Mouse (Mus musculus) neural tube, embryonic 15.5 days (tissue): ENCODE measurements at regions not wholly inside any gene's neighbourhood (a gene's known extent, or its start where the extent isn't known, plus 50 kb on each side); places are given as distances from the start of the nearest gene placed in this dataset.
A peak's percentile ranks its signal among the peaks of the same experiment; 100 is the strongest.

ENCODE experiments used
- ATAC-seq: fragments of 200-750 bp; cut with Nextera tagmentation; 2 replicates; pipeline ENCODE4 v1.8.0; 2017; ENCODE audit warnings: mild to moderate bottlenecking, moderate TSS enrichment, moderate library complexity; ENCODE audit not compliant: low FRiP score
- H3K27ac ChIP-seq: fragments of 300-500 bp; sonication (generic); replicated peaks from 2 replicates; pipeline ENCODE4 v1.5.1; 2015; ENCODE audit warnings: mild to moderate bottlenecking, inconsistent platforms
- H3K27me3 ChIP-seq: fragments of 300-500 bp; sonication (generic); replicated peaks from 2 replicates; pipeline ENCODE4 v1.6.1; 2015; ENCODE audit warnings: inconsistent platforms
- H3K36me3 ChIP-seq: fragments of 300-500 bp; sonication (generic); 2 replicates; pipeline ENCODE4 v1.6.1; 2015; ENCODE audit warnings: inconsistent platforms
- H3K4me1 ChIP-seq: fragments of 300-500 bp; sonication (generic); 2 replicates; pipeline ENCODE4 v1.6.1; 2015; ENCODE audit warnings: inconsistent platforms
- H3K4me2 ChIP-seq: fragments of 300-500 bp; sonication (generic); 2 replicates; pipeline ENCODE4 v1.6.1; 2015; ENCODE audit warnings: inconsistent platforms, mild to moderate bottlenecking, moderate library complexity
- H3K4me3 ChIP-seq: fragments of 300-500 bp; sonication (generic); replicated peaks from 2 replicates; pipeline ENCODE4 v1.5.1; 2015; ENCODE audit warnings: mild to moderate bottlenecking, inconsistent platforms
- H3K9ac ChIP-seq: fragments of 300-500 bp; sonication (generic); replicated peaks from 2 replicates; pipeline ENCODE4 v1.6.1; 2015; ENCODE audit warnings: mild to moderate bottlenecking, inconsistent platforms
- H3K9me3 ChIP-seq: fragments of 300-500 bp; sonication (generic); replicated peaks from 2 replicates; pipeline ENCODE4 v1.6.1; 2016; ENCODE audit warnings: inconsistent platforms
- WGBS: fragments of 180-500 bp; shearing (Covaris S2); methylation state at CpG from one replicate; pipeline ENCODE4 v1.1.7; 2015; ENCODE audit warnings: mixed read lengths; 5-methylcytosine and 5-hydroxymethylcytosine counted together

DNA sequence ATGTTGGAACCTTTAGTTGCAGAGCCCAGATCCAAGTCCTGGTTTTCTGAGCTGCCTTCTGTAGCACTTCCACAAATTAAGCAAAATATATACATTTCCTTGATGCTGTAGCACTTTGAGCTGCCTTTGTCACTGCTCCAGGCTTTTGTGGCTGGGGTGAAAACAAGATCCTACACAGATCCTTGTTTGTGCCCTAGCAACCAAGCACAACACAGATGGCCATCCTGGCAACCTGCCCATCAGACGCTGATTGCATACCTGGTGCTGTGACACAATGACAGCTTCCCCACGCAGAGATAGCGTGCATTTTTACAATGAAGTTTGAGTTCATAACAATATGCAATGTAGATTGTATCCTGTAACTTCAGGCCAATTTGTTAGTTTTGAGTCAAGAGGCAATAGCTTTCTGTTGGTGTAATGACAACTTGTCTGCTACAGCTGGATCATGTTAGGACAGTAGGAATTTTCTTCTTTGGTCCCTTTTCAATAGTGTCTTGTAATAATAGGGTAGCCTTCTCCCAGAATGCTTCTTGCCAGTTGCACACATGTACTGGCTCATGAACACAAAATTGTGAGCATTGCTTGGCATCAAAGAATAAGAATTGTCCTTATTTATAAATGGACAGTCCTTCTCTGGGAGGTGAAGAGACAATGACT lies 153.5 kb upstream of the Tnc start:
- H3K36me3 ChIP-seq = no peaks in the 10 kb centered on the region
- no peak overlapping the region for H3K4me2 ChIP-seq
- no peaks in the 10 kb centered on the region for H3K27me3 ChIP-seq
- H3K4me1 ChIP-seq = 0 out of 2 replicates have a peak, but pooled peaks cover 3% of the 10 kb centered on the region
- H3K4me3 ChIP-seq = no peak overlapping the region
- WGBS = 64% methylated on average over 3 of the region's 3 CpGs
- no peak overlapping the region for H3K9ac ChIP-seq
- no peak overlapping the region for H3K27ac ChIP-seq
- no peak for ATAC-seq
- no peaks in the 10 kb centered on the region for H3K9me3 ChIP-seq

DNA sequence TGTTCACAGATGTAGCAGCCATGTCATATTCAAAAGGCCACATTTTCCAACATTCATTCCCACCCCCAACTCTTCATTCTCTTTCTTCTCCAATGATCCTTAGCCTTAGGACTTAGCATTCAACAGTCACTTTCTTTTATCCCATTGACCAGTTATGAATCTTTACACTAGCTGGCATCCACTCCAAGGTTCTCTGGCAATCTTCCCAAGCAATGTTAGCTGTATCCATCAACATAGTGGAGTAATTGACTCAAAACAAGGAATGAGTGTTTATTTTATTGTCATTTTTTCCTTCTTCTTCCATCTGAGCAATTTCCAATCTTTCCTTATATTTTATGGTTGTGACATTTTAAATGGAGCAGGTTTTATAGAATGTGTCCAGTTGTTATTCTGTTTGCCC lies 138.2 kb upstream of the Tnc start:
- no peaks in the 10 kb centered on the region for H3K4me1 ChIP-seq
- H3K27me3 ChIP-seq = no peaks in the 10 kb centered on the region
- H3K36me3 ChIP-seq = no peaks in the 10 kb centered on the region
- H3K9me3 ChIP-seq = no peaks in the 10 kb centered on the region
- no peak for ATAC-seq
- no peak overlapping the region for H3K9ac ChIP-seq
- no peak overlapping the region for H3K4me2 ChIP-seq
- no peak overlapping the region for H3K27ac ChIP-seq
- no peak overlapping the region for H3K4me3 ChIP-seq

DNA sequence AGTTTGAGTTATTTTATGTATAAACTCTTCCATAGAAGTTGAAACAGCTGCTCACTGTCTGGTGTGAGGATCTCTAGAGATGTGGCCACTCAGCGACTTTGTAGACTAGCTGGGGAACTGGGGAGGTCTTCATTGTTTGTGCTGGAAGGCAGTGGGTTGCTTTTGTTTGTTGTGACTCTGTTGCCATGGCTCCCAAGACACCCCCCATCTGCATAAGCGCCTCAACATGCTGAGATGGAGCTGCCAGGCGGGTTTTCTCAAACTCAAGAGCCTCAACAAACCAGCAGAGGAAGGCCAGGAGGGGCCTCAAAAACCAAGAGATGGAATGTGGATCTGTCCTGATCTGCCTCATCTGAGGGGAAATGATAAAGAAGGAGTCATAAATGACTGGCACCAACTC lies 129.1 kb upstream of the Tnc start:
- WGBS = 25% methylated on average over 3 of the region's 3 CpGs
- no peaks in the 10 kb centered on the region for H3K27me3 ChIP-seq
- no peaks in the 10 kb centered on the region for H3K9me3 ChIP-seq
- no peak overlapping the region for H3K9ac ChIP-seq
- H3K4me3 ChIP-seq = no peak overlapping the region
- H3K36me3 ChIP-seq = no peaks in the 10 kb centered on the region
- ATAC-seq = no peak
- H3K27ac ChIP-seq = no peak overlapping the region
- no peak overlapping the region for H3K4me2 ChIP-seq
- H3K4me1 ChIP-seq = no peaks in the 10 kb centered on the region

DNA sequence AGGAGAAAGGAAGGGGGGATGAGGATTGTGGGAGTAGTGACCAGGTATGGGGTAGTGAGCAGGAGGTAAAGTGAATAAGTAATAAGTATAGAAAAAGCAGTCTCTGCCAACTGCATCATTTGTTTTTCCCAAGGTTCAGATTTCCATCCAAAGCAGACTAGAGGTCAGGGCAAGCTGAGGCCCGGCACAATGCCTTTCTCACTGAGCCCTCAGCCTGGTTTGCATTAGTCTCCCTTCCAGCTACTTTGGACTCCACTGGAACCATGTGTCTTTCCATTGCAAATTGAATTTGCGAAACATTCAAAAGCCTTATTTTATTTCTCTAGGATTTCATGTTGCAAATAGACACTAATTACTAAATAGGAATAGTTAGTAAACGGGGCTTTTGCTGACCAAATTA lies 124.7 kb upstream of the Tnc start:
- 91% methylated on average over 3 of the region's 3 CpGs for WGBS
- no peaks in the 10 kb centered on the region for H3K9me3 ChIP-seq
- no peak overlapping the region for H3K4me2 ChIP-seq
- H3K4me1 ChIP-seq = no peaks in the 10 kb centered on the region
- H3K27ac ChIP-seq = no peak overlapping the region
- H3K36me3 ChIP-seq = no peaks in the 10 kb centered on the region
- ATAC-seq = no peak
- H3K27me3 ChIP-seq = no peaks in the 10 kb centered on the region
- no peak overlapping the region for H3K4me3 ChIP-seq
- H3K9ac ChIP-seq = no peak overlapping the region

DNA sequence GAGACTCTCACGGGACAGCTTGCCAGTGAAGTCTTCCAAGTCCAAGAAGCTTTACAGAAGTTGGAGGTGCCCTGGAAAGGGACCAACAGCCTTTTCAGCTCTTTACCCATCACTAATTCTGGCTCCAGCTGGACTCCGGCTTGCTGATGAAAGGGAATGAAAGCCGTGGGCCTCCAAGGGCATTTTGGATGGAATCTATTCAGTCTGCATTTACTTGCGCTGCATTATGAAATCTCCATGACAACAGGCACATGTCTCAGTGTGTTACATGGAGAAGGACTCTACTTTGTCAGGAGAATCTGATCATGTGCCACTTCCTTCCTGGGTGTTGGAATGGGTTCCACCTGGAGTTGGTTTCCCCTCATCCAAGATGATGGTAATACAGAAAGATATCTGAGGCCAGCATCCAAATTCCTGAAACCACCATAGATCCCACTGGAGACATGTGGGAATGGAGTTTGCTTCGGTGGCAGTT lies 102.2 kb upstream of the Tnc start:
- 50% methylated on average over 5 of the region's 5 CpGs for WGBS
- Histone ChIP-seq H3K36me3 (no peaks in the 10 kb centered on the region), H3K9ac (no peak overlapping the region), H3K4me2 (no peak overlapping the region), H3K4me1 (no peaks in the 10 kb centered on the region), H3K27me3 (no peaks in the 10 kb centered on the region), H3K27ac (peak overlapping the region; percentile 49), H3K9me3 (no peaks in the 10 kb centered on the region), H3K4me3 (no peak overlapping the region)
- peak; percentile 86 for ATAC-seq

DNA sequence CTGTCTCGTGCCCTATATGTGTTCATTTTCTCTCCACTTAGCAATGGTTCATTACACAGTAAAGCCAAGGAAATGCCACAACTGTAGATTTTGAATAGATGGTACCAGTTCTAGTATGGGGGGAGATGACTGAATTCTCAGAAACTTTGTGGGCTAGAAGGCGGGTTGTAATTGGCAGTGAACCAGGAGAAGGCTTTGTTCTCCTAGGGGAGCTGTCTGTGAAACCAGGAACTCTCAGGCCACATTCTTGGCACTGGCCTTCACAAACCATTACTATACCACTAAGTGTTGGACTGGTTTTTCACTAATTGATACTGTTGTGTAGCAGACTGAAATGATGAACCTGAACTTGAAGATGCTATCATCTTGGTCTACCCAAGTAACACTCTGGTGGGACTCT lies 99.1 kb upstream of the Tnc start:
- H3K9me3 ChIP-seq = no peaks in the 10 kb centered on the region
- WGBS = 72% methylated on average over 2 of the region's 2 CpGs
- no peaks in the 10 kb centered on the region for H3K36me3 ChIP-seq
- ATAC-seq = no peak
- H3K4me2 ChIP-seq = no peak overlapping the region
- H3K9ac ChIP-seq = no peak overlapping the region
- no peak overlapping the region for H3K27ac ChIP-seq
- no peaks in the 10 kb centered on the region for H3K4me1 ChIP-seq
- H3K4me3 ChIP-seq = no peak overlapping the region
- no peaks in the 10 kb centered on the region for H3K27me3 ChIP-seq

DNA sequence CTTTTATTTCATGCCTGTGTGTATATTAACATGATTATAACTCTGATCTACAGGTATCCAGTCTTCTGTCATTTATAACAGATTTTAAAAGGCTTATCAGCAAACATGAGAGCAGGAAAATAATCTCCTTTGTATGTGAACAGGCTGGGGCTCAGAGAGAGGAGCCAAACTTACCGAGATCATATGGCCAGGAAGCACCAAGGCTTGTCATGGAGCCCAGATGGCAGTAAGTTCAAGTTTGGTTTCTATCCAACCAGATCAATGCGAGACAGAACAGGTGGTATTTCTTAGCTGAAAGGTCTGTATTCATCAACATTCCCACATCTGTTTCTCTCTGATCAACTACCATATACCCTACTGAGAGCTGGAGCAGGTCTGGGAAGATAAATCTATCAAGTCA lies 96.1 kb upstream of the Tnc start:
- H3K36me3 ChIP-seq = no peaks in the 10 kb centered on the region
- H3K27ac ChIP-seq = no peak overlapping the region
- no peak for ATAC-seq
- WGBS = 80% methylated on average over 2 of the region's 2 CpGs
- H3K4me1 ChIP-seq = no peaks in the 10 kb centered on the region
- H3K9ac ChIP-seq = no peak overlapping the region
- no peak overlapping the region for H3K4me2 ChIP-seq
- no peaks in the 10 kb centered on the region for H3K27me3 ChIP-seq
- no peak overlapping the region for H3K4me3 ChIP-seq
- no peaks in the 10 kb centered on the region for H3K9me3 ChIP-seq

DNA sequence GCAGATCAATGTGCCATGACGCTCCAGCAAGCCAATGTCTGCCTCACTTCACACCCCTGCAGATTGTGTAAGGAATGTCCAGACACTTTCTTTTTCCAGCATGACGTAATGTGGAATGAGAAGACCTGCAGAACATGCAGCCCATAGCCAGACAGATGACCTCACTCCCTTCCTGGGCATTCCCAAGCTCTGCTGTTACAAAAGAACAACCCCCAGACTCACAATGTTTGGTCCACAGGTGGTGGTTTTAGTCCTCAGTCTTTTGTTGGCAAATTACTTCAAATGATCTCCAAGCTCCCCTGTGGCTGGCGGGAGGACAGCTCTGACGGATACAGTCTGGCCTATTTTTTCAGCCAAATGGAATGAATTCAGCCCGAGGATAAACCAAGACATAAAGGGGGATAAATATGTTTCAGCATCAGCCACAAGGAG lies 95.6 kb upstream of the Tnc start:
- Histone ChIP-seq H3K4me2 (no peak overlapping the region), H3K4me3 (no peak overlapping the region), H3K27me3 (no peaks in the 10 kb centered on the region), H3K27ac (no peak overlapping the region), H3K9ac (no peak overlapping the region), H3K4me1 (no peaks in the 10 kb centered on the region), H3K36me3 (no peaks in the 10 kb centered on the region), H3K9me3 (no peaks in the 10 kb centered on the region)
- ATAC-seq = no peak
- WGBS = 64% methylated on average over 5 of the region's 5 CpGs

DNA sequence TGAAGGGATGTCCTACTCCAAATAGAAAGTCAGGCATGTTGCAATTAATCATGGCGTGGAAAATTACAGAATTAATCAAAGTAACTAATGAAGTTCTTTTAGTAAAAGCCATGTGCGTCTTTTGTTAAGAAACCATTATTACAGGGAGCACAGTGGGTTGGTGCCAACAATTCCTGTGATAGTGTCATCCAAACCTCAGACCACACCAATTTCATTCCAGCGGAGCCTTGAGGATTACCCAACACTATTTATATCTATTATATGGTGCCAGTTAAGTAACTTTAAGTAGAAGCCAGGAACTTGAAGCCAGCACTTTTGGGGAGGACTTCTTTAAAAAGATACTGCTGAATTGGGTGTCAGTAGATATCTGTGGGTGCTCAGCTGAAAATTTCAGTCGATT lies 93.0 kb upstream of the Tnc start:
- H3K27me3 ChIP-seq = no peaks in the 10 kb centered on the region
- 88% methylated on average over 4 of the region's 4 CpGs for WGBS
- no peaks in the 10 kb centered on the region for H3K9me3 ChIP-seq
- H3K36me3 ChIP-seq = no peaks in the 10 kb centered on the region
- no peak overlapping the region for H3K9ac ChIP-seq
- H3K27ac ChIP-seq = no peak overlapping the region
- H3K4me3 ChIP-seq = no peak overlapping the region
- no peak for ATAC-seq
- no peak overlapping the region for H3K4me2 ChIP-seq
- no peaks in the 10 kb centered on the region for H3K4me1 ChIP-seq

DNA sequence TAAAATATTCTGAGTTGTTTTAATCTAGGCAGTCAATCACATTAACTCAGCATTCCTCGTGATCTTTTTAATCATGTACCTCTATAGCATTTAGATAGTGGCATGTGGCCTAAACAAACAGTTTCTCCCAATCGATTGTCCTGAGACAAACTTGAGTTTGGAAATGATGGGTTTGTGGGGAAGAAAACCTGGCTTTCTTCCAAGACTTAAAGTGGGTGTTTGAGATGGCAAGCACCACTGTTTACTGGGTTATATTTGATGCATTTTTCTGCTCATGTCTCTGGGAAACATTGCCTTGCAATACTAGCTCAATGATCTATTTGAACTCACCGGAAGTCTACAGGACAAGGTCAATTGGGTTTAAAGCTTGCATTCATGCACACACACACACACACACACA lies 88.2 kb upstream of the Tnc start:
- no peak for ATAC-seq
- Histone ChIP-seq H3K27me3 (no peaks in the 10 kb centered on the region), H3K27ac (no peak overlapping the region), H3K9me3 (no peaks in the 10 kb centered on the region), H3K9ac (no peak overlapping the region), H3K4me2 (no peak overlapping the region), H3K4me1 (no peaks in the 10 kb centered on the region), H3K4me3 (no peak overlapping the region), H3K36me3 (no peaks in the 10 kb centered on the region)
- WGBS = 70% methylated on average over 3 of the region's 3 CpGs

DNA sequence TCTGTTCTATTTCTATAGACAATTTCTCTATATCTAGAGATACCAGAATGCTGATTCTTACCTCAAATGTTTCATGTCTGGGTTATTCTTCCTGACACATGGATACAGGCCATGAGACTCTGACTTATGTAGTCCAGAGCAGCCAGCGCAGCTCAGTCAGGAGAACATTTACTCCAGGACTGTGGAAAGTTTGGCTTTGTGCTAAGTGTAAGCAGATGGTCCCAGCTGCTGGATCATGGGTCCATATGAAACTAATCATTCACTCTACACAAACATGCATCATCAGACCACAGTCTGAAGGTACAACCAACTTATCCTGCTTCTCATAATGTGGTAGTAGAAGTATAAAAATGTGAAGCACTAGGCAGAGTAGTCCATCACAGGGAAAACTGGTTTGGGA lies 82.5 kb upstream of the Tnc start:
- H3K27me3 ChIP-seq = no peaks in the 10 kb centered on the region
- no peak overlapping the region for H3K4me2 ChIP-seq
- no peak overlapping the region for H3K4me3 ChIP-seq
- H3K27ac ChIP-seq = no peak overlapping the region
- no peak overlapping the region for H3K9ac ChIP-seq
- ATAC-seq = no peak
- no peaks in the 10 kb centered on the region for H3K4me1 ChIP-seq
- no peaks in the 10 kb centered on the region for H3K9me3 ChIP-seq
- WGBS = 89% methylated on average over 1 of the region's 1 CpGs
- no peaks in the 10 kb centered on the region for H3K36me3 ChIP-seq

DNA sequence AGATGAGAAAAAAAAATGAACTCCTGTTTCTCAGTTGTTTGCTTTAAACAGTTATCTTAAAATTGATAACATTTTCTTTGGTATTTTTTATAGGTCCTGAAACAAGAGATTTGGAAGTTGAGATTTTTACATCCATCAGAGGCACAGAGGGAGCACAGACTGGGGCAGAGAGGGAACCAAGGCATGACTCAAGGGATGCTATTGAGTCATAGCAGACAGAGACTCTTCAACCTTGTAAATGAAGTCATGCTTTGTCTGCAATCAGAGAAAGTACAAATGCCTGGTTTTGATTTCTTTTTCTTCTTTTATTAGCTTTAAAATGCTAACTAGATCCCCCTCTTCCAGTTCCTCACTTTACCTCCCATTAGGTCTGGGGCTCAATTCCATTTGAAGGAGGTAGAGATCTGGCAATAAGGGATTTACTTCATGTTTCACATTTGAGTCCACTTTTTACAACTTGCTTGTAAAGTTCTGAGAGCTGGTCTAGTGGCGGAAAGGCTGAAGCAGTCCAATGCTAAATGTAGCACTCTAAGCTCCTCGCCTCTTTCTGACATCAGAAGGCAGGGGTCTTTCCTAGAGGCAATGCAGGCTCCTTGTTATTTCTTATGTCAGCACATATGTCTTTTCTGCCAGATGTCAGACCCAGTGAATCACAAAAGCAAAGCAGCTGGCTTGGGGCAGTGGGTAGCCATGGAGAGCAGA lies 77.7 kb upstream of the Tnc start:
- H3K4me2 ChIP-seq = no peak overlapping the region
- 90% methylated on average over 2 of the region's 2 CpGs for WGBS

More for the DNA sequence above, 77.7 kb upstream of the Tnc start:
- no peaks in the 10 kb centered on the region for H3K9me3 ChIP-seq
- no peak overlapping the region for H3K4me3 ChIP-seq
- H3K4me1 ChIP-seq = no peaks in the 10 kb centered on the region
- no peaks in the 10 kb centered on the region for H3K36me3 ChIP-seq
- no peaks in the 10 kb centered on the region for H3K27me3 ChIP-seq
- H3K9ac ChIP-seq = no peak overlapping the region
- H3K27ac ChIP-seq = no peak overlapping the region
- no peak for ATAC-seq
